Mouse (Mus musculus): ENCODE measurements around the gene Golm1.

Gene Golm1

GRCm38 (mm10) chr13:59647484-59647883 is 28.1 kb downstream of the Golm1 start:
- no peak for DNase-seq (ENCODE audit: low read depth in 1 of 2, low spot score in 2 of 2)

GRCm38 (mm10) chr13:59646674-59647244 is 28.9 kb downstream of the Golm1 start:
- DNase-seq (ENCODE audit: low read depth in 1 of 2, low spot score in 2 of 2), result no peak

DNA sequence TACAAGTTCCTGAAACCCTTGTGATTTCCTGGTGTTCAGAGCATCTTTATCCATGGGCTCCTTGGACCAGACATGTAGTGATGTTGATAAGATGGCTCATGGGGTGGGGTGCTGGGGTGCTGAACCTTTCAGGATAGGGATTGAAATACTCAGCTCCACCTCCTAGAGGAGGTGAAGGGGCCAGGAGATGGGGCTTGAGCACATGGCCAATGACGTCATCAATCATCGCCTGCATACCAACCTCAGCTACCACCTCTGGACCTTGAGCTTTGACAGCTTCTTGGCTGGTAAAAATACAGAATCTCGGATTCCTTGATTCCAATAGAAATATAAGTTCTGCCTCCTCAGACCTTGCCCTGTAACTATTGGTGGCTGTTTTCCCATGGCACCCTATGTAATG is 30.1 kb downstream of the Golm1 start:
- DNase-seq (ENCODE audit: low read depth in 1 of 2, low spot score in 2 of 2), result no peak

GRCm38 (mm10) chr13:59642818-59643217 is 32.8 kb downstream of the Golm1 start:
- no peak for DNase-seq (ENCODE audit: low read depth in 1 of 2, low spot score in 2 of 2)

DNA sequence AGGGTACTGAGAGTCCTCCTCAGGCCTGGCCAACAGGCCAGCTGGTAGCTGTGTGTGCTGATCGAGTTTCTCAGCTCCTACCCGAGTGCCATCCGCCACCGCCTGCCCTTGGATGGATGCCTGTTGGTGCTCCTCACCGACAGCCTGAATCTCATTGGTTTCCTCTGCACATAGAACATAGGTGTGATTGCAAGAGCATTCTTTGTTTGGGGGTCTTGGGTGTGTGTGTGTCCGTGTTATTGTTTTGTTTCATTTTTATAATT is 35.5 kb downstream of the Golm1 start:
- no peak for DNase-seq (ENCODE audit: low read depth in 1 of 2, low spot score in 2 of 2)

DNA sequence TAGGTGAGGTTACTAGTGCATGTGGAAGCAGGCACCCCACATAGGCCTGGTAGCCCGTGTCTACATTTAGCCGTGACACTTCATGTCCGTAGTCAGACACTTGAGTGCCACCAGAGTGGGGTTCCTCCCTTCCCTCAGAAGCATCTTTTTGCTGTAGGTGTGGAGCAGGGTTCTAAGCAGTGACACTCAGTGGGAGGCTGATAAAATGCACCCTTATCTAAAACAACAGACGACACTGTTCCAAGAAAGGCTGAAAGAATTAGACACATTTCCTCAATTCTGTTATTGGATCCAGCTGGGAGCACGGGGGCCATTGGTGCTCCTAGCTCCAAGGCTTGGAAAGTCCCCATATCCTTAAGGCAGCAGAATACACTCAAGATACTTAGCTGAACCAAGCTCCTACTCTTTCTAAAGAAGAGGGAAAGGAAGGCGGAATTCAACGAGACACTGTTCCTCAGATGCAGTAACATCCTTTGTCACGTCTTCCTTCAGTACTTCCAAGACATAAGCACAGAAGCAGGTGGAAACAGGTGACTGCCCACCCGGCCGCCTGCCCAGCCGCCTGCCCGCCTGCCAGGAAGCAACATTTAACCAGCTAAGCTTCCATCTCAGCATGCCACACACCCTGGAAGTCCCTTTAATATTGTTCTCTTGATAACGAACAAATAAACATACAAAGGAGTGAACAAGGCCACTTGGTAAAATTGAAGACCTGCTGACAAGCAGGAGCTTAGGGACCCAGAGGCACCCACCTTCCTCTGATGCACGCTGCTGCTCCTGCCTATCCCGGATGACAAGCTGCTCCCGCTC is 36.0 kb downstream of the Golm1 start:
- DNase-seq (ENCODE audit: low read depth in 1 of 2, low spot score in 2 of 2), result no peak

GRCm38 (mm10) chr13:59637800-59638199 is 37.8 kb downstream of the Golm1 start:
- no peak for DNase-seq (ENCODE audit: low read depth in 1 of 2, low spot score in 2 of 2)

DNA sequence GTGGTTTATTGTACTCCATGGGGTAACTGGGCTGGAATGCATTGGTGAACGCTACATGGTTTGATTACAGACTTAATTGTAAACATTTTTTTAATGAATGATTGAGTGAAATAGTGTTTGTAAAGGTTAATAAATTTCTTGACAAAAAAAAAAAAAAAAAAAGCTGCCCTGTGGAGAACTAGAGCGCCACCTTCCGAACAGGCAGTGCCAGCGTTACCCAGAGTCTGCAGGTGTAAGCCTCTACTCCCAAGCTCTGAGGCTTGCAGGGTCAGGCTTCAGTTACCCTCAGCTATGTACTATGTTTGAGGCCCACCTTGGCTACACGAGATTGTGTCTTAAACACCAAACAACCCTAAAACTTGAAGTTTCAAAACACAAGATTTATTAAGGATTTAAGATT is 41.0 kb downstream of the Golm1 start:
- no peak for DNase-seq (ENCODE audit: low read depth in 1 of 2, low spot score in 2 of 2)

DNA sequence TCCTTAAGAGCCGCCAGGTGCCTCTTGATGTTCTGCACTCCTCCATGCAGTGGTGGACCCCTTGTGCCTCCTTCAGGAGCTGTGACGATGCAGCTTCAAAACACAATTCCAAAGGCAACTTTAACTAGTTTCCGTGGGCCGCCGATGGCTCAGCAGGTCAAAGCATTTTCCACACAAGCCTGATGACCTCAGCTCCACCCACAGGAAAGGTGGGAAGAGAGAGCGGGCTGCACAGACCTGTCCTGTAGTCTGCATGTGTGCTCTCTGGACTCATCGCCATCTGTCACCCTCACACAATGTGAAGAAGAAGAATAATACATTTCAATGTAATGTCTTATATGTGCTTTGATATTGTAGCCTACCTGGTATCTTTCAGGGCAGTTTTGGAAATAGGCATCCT is 48.9 kb downstream of the Golm1 start:
- no peak for DNase-seq (ENCODE audit: low read depth in 1 of 2, low spot score in 2 of 2)

- no peak for DNase-seq (ENCODE audit: low read depth in 1 of 2, low spot score in 2 of 2)
These were observed 50.7 kb downstream of the Golm1 start for GRCm38 (mm10) chr13:59624903-59625302.

DNA sequence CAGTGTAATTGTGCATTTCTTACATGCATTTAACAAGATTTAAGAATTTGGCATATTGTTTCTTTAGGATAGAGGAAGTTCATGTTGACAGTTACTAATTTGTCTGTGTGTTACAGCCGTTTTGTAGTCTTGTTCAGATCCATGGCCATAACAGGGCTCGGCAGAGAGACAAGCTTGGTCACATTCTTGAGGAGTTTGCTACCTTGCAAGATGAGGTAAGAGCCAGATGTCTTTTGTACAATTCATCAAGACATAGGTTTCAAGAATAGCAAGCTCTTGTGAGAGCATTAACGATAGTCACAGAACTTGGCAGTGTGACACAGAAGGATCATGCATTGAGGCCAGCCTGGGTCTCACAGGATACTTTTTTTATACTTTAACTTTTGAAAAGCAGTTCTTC is 51.2 kb downstream of the Golm1 start:
- no peak for DNase-seq (ENCODE audit: low read depth in 1 of 2, low spot score in 2 of 2)

GRCm38 (mm10) chr13:59621643-59622489 is 53.7 kb downstream of the Golm1 start:
- no peak for DNase-seq (ENCODE audit: low read depth in 1 of 2, low spot score in 2 of 2)

- no peak for DNase-seq (ENCODE audit: low read depth in 1 of 2, low spot score in 2 of 2)
These were observed 57.1 kb downstream of the Golm1 start for GRCm38 (mm10) chr13:59618463-59618862.

- DNase-seq (ENCODE audit: low read depth in 1 of 2, low spot score in 2 of 2), result no peak
These were observed 60.1 kb downstream of the Golm1 start for GRCm38 (mm10) chr13:59615554-59615953.

DNA sequence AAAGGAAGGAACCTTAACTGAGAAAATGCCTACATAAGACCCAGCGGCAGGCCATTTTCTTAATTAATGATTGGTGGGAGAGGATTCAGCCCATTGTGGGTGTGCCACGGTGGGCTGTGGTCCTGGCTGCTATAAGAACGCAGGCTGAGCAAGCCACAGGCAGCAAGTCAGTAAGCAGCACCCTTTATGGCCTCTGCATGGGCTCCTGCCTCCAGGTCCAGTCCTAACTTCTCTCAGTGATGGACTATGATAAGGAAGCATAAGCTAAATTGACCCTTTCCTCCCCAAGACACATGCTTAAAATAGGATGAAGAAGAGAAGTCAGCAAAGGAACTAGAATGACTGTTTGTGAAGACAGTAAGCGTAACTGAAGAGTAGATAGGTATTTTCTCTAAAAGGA is 60.5 kb downstream of the Golm1 start:
- DNase-seq (ENCODE audit: low read depth in 1 of 2, low spot score in 2 of 2), result no peak

DNA sequence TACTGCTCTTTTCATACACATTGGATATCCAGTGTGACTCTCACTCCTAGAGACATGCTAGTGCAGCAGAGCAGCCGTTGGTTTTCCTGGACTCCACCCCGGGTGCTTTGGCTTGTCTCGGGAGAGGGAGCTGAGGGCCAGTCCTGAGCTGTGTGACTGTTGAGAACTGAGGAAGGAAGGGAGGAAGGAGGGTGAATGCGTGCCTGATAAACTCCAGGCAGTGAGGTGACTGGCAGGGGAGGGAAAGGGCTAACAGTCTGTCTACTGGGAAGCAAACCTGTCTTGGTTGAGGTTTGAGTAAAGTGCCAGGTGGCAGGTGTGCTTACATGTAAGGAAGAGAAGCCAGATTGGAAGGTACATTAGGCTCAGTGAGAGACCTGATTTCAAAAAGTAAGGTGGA is 61.7 kb downstream of the Golm1 start:
- DNase-seq (ENCODE audit: low read depth in 1 of 2, low spot score in 2 of 2), result no peak

DNA sequence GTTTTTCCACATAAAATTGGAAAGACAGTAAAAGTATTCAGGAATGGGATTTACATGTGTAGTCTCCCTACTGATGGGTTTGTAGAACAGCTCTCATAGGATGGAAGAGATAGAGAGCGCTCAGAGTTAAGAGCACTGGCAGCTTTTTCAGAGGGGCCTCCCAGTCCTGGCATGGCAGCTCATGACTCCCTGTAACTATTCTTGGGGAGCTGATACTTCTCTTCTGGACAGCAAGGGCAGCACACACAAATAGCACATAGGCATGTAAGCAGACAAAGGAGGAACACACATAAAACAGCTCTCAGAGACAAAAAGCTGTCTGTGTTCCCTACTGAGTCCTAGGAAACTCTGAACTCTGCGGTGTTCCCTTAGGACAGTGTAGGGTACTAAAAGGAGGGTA is 65.2 kb downstream of the Golm1 start:
- DNase-seq (ENCODE audit: low read depth in 1 of 2, low spot score in 2 of 2), result no peak

DNA sequence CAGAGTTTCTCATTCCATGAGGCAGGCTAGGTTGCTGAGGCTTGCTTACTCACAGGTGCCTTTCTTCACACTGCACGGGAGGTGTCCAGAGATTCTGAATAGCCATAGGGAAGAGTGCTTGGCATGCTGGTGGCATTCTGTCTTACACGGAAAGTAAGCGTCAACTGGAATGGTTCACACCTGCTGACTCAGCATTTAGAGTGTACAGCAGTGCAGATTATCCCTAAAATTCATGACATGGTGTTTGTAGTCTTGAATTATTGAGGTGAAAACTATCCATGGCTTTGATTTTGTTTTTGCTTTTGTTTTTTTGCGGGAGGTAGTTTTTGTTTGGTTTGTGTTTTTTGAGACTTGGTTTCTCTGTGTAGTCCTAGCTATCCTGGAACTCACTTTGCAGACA is 65.7 kb downstream of the Golm1 start:
- DNase-seq (ENCODE audit: low read depth in 1 of 2, low spot score in 2 of 2), result no peak

DNA sequence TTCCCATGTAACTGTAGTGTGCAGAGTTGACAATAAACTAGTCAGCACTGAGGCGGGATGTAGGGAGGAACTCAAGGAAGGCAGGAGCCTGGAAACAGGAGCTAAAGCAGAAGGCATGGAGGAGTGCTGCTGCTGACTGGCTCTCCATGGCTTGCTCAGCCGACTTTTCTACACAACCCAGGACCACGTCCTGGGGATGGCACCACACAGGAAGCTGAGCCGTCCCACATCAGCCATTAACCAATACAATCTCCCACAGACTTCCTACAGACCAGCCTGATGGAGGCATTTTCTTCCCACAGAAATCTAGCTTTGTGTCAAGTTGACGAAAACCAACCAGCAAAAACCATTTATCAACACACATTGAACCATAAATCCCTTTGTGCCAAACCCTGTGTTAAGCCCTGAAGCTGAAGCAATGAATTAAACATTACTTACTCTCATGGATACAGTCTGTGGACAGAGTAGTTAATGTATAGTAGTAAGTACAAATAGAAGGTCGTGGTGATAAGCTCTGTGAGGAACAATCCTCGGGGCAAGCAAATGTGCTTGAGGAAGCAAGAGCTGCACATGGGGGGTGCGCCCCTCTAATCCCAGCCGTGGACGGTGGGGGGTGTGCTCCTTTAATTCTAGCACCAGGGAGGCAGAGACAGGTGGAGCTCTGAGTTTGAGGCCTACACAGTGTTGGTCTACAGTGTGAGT is 70.2 kb downstream of the Golm1 start:
- no peak for DNase-seq (ENCODE audit: low read depth in 1 of 2, low spot score in 2 of 2)

- no peak for DNase-seq (ENCODE audit: low read depth in 1 of 2, low spot score in 2 of 2)
These were observed 71.1 kb downstream of the Golm1 start for GRCm38 (mm10) chr13:59604511-59604910.

GRCm38 (mm10) chr13:59603096-59603495 is 72.5 kb downstream of the Golm1 start:
- DNase-seq (ENCODE audit: low read depth in 1 of 2, low spot score in 2 of 2), result no peak

DNA sequence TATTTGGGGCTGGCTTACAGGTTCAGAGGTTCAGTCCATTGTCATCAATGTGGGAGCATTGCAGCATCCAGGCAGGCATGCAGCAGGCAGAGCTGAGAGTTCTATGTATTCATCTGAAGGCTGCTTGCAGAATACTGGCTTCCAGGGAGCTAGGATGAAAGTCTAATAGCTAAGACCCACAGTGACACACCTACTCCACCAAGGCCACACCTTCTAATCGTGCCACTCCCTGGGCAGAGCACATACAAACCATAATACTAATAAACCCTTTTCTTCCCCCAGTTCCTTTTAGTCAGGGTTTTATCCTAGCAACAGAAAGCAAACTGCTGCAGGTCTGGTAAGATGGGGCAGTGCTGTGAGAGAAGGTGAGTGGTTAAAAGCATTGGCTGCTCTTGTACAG is 83.0 kb downstream of the Golm1 start:
- no peak for DNase-seq (ENCODE audit: low read depth in 1 of 2, low spot score in 2 of 2)

All from monocyte, adult 2 months (primary cell).